Mouse (Mus musculus): ENCODE measurements around the gene Rb1.
A peak's percentile ranks its signal among the peaks of the same experiment; 100 is the strongest.

Rb1 gene

GRCm38 (mm10) chr14:73148125-73148524 is 177.5 kb downstream of the Rb1 start:
- no peak for DNase-seq (ENCODE audit: low read depth, low spot score)

DNA sequence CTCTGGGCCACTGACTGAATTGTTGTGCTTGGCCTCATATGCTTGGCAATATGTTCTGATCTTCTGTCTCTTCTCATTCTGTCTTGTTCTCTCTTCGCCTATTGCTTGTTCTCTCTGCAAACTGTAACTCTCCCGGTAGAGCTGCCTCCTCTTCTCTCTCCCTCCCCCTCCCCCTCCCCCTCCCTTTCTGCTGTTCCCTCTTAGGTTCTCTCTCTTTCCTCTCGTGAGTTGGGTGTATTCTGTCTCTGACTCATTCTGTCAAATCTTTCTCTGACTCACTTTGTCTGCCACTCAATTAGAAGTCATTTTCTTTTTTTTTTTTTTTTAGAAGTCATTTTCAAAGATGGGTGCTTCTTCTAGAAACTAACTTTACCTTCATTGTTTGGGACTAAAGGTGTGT is 178.9 kb downstream of the Rb1 start:
- DNase-seq (ENCODE audit: low read depth, low spot score) = no peak

DNA sequence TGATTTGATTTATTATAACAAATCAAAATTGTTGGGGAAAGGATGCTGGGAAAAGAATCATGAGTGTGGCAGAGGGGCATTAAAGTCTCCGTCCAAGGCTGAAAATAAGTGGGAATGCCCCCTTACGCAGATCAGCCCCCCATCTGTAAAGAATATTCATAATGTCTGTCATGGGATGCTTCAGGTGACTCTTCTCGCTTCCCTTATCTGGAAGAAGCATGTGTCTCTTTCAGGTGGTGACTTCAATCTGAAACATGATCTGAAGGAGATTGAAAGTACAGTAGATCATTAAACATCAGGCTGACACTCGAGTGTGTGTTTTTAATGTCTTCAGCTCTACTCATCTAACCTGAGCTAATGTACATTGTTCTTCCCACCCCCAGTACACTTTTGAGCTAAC is 180.1 kb downstream of the Rb1 start:
- DNase-seq (ENCODE audit: low read depth, low spot score) = no peak

GRCm38 (mm10) chr14:73143710-73144420 is 181.8 kb downstream of the Rb1 start:
- no peak for DNase-seq (ENCODE audit: low read depth, low spot score)

GRCm38 (mm10) chr14:73142896-73143709 is 182.5 kb downstream of the Rb1 start:
- peak; percentile 85 for DNase-seq (ENCODE audit: low read depth, low spot score)

GRCm38 (mm10) chr14:73142421-73142895 is 183.2 kb downstream of the Rb1 start:
- DNase-seq (ENCODE audit: low read depth, low spot score) = peak; percentile 69

- DNase-seq (ENCODE audit: low read depth, low spot score) = no peak
Observed at GRCm38 (mm10) chr14:73141800-73142199, 183.8 kb downstream of the Rb1 start.

DNA sequence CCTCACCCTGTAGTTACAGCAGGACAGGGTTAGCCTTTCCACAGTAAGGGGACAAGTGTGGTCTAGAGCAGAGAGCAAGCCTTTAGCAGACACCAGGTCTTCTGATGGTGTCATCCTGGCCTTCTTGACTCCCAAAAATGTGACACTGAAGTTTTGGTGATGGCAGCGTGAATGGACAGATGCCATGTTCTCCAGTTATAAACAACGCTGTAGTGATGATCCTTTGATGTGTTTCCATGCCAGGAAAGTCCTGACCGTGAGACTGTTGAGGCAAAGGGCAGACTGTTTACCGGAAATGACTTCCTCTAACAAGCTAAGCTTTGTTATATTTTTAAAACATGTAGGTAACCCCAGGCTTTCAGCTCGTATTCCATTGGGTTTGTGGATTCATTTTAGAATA is 185.8 kb downstream of the Rb1 start:
- no peak for DNase-seq (ENCODE audit: low read depth, low spot score)

DNA sequence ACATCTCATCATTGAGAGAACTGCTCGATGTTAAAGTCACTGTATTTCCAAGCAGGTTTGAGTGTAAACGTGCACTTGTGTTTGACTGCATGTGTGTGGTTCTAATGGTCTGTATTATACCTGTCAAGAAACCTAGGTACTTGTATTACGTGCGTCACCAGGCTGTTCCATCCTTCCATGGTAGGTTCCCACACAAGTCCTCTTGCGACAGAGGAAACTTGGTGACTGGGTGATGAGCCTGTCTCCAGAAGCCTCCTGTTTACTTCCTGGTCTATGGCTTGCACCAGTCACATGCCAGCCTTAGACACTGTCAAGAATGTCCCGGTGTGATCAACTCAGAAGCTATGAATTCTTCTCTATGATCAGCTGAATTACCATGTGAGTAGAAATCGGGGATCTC is 187.1 kb downstream of the Rb1 start:
- no peak for DNase-seq (ENCODE audit: low read depth, low spot score)

DNA sequence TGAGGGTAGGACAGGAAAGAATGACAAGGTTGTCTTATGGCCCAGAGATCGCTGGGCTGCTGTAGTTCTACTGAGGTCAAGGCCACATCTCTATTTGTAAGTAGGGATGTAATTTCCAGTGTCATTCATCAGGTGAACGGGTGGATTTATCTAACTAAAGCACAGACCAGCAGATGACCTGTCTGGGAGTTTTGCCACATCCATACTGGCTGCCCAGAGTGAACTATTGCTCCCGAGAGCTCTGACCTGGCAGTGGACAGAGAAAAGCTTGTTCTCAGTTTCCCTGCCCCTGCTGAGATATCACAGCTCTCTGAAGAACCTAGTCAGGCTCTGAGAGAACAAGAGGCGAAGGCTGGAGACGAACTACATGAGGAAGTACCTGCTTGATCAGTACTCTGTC is 188.4 kb downstream of the Rb1 start:
- no peak for DNase-seq (ENCODE audit: low read depth, low spot score)

Data from forelimb bud, embryonic 11.5 days (tissue).